Comparison of ENCODE assay signal across 11 mouse cellular contexts in the genomic region with DNA sequence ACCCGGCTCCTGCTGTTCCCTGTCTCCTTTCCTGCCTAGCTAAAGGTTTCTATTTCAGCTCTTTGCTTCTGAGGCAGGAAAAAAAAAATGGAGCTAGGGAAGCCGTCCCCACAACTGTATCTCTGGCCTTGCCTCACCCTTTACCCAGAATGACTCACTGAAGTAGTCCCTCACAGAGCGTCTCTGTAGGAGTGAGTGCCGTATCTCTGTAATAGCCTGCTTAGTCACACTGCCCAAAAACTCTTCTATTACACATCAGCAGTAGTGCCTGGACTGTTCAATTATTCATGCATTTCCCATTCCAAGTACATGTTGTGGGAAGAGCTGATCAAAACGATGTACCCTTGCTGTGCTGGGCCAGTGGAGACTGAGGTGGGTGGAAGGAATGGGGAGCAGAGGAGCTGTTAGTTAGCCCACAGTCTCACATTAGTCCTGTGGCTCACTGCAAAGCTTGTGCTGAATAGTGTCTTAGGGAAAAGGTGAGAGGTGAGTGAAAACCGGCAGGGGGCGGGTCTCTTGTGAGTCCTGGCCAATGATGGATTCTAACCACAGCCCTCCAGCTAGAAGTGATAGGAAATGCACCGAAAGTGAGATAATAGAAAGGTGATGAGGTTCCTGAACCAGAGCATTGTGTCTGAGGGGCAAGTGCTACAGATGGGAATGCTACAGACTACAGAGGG. TPM values are rescaled to one million over a fixed set of nuclear protein-coding genes. Genes with fewer than 3 reads are reported as not detected.
DNase-seq lines count a peak whose midpoint lies in the region.
"Had no signal": no experiment of that assay in that cellular context is flagged by ENCODE, and none has a peak within 500 bp of the region (broad histone marks: within the 10 kb centered on the region; RNA-seq: fewer than 3 reads in every experiment).

No protein-coding gene starts in this region.

- DNase-seq in adrenal gland, adult 8-10 months = peak; percentile 62
- DNase-seq in adrenal gland, adult 18-20 months (ENCODE audit: low spot score in 2 of 2) = no peak
- peak; percentile 25 for DNase-seq in thymus, postnatal 14 days
- no peak for DNase-seq in thymus, postnatal 10 days (ENCODE audit: low spot score in 2 of 2)
- DNase-seq in fibroblast of lung, adult 2 months (ENCODE audit: low read depth) = peak; percentile 86
- DNase-seq in telencephalon, adult 2 months (ENCODE audit: low read depth, low spot score) = peak; percentile 22
- no peak for DNase-seq in kidney, postnatal 14 days
- no peak for DNase-seq in kidney, adult 18-20 months
- DNase-seq: cerebellum, adult 11 months; embryo, embryonic 11 days; gastrocnemius, postnatal 25 days had no signal

RNA-seq across cellular contexts. Expression of a gene that starts 46.5 kb away (rescaled TPM):
- total RNA-seq in adrenal gland, adult 8-10 months (2022) = 10 to 100 TPM; 14.3 to 23.6 (median 19.0) TPM
- 10 to 100 TPM; 10.2 to 10.5 TPM for total RNA-seq in adrenal gland, adult 18-20 months (2021)

Comparison
In these comparisons a context has a peak if more than half of its experiments do, and no peak if none do; other contexts are left out.
1. DNase-seq: peak in adrenal gland, adult 8-10 months (single experiment), thymus, postnatal 14 days (single experiment), fibroblast of lung, adult 2 months (single experiment) and telencephalon, adult 2 months (single experiment); none in adrenal gland, adult 18-20 months (0 of 2), thymus, postnatal 10 days (0 of 2), kidney, postnatal 14 days (single experiment) and kidney, adult 18-20 months (single experiment).